In genomic region chrX:53432888-53433287, GRCm38 (mm10) we compare ENCODE assay signal across 11 mouse cellular contexts. TPM values are rescaled to one million over a fixed set of nuclear protein-coding genes. Genes with fewer than 3 reads are reported as not detected.
DNase-seq lines count a peak whose midpoint lies in the region; ATAC-seq and TF ChIP-seq lines count a peak whose summit lies in the region.
"Had no signal": no experiment of that assay in that cellular context is flagged by ENCODE, and none has a peak within 500 bp of the region (broad histone marks: within the 10 kb centered on the region; RNA-seq: fewer than 3 reads in every experiment).

No protein-coding gene starts in this region.

- H3K4me3 ChIP-seq in heart, embryonic 11.5 days (ENCODE audit: low read depth, low read length) = no peak overlapping the region
- H3K4me3 ChIP-seq in stomach, postnatal 0 days (ENCODE audit: low read depth, low read length) = no peak overlapping the region
- no peak overlapping the region for H3K4me3 ChIP-seq in forebrain, embryonic 15.5 days
- H3K4me3 ChIP-seq: neural tube, embryonic 12.5 days had no signal

- H3K4me2 ChIP-seq in heart, embryonic 11.5 days = no peak overlapping the region
- no peak overlapping the region for H3K4me2 ChIP-seq in stomach, postnatal 0 days (replicated peaks; ENCODE audit: low read depth)
- no peak overlapping the region for H3K4me2 ChIP-seq in forebrain, embryonic 15.5 days (replicated peaks)
- H3K4me2 ChIP-seq: neural tube, embryonic 12.5 days had no signal

- H3K27ac ChIP-seq in heart, embryonic 11.5 days (ENCODE audit: low read depth, low read length) = no peak overlapping the region
- no peak overlapping the region for H3K27ac ChIP-seq in stomach, postnatal 0 days (replicated peaks)
- no peak overlapping the region for H3K27ac ChIP-seq in forebrain, embryonic 15.5 days (replicated peaks)
- H3K27ac ChIP-seq: neural tube, embryonic 12.5 days had no signal

- TF ChIP-seq EP300 in stomach, postnatal 0 days (optimal IDR thresholded peaks at IDR 0.05) = no peak

- H3K9me3 ChIP-seq in heart, embryonic 11.5 days (replicated peaks; ENCODE audit: control insufficient read depth, low read length) = no peaks in the 10 kb centered on the region
- no peaks in the 10 kb centered on the region for H3K9me3 ChIP-seq in stomach, postnatal 0 days (ENCODE audit: control insufficient read depth, low read length)
- no peaks in the 10 kb centered on the region for H3K9me3 ChIP-seq in forebrain, embryonic 15.5 days
- H3K9me3 ChIP-seq: neural tube, embryonic 12.5 days had no signal

- intact Hi-C loops in heart, postnatal 10 days (cut with DNase I) = no loop called here
- intact Hi-C loops in left cerebral cortex, postnatal 36 days (cut with DNase I) = no loop called here

- no peak overlapping the region for H3K9ac ChIP-seq in heart, embryonic 11.5 days (ENCODE audit: low read depth, low read length)
- no peak overlapping the region for H3K9ac ChIP-seq in stomach, postnatal 0 days (ENCODE audit: low read length)
- no peak overlapping the region for H3K9ac ChIP-seq in forebrain, embryonic 15.5 days (replicated peaks)
- H3K9ac ChIP-seq: neural tube, embryonic 12.5 days had no signal

- no peaks in the 10 kb centered on the region for H3K36me3 ChIP-seq in heart, embryonic 11.5 days (ENCODE audit: control insufficient read depth, insufficient read depth, low read length)
- H3K36me3 ChIP-seq in stomach, postnatal 0 days (ENCODE audit: control insufficient read depth, insufficient read depth, low read length) = no peaks in the 10 kb centered on the region
- no peaks in the 10 kb centered on the region for H3K36me3 ChIP-seq in forebrain, embryonic 15.5 days
- H3K36me3 ChIP-seq: neural tube, embryonic 12.5 days had no signal

- no peak for ATAC-seq in heart, embryonic 11.5 days (replicated peaks; ENCODE audit: insufficient number of reproducible peaks, low FRiP score, low TSS enrichment)
- no peak for ATAC-seq in stomach, postnatal 0 days (ENCODE audit: low FRiP score, low TSS enrichment)
- no peak for ATAC-seq in forebrain, embryonic 15.5 days (replicated peaks)

- TF ChIP-seq CTCF in stomach, postnatal 0 days (IDR thresholded peaks at IDR 0.05; ENCODE audit: low read depth) = peak; percentile 66

- H3K4me1 ChIP-seq in heart, embryonic 11.5 days (ENCODE audit: control insufficient read depth, insufficient read depth, low read length) = no peaks in the 10 kb centered on the region
- H3K4me1 ChIP-seq in stomach, postnatal 0 days (replicated peaks; ENCODE audit: control insufficient read depth, insufficient read depth) = no peaks in the 10 kb centered on the region
- no peaks in the 10 kb centered on the region for H3K4me1 ChIP-seq in forebrain, embryonic 15.5 days
- H3K4me1 ChIP-seq: neural tube, embryonic 12.5 days had no signal

- DNase-seq in heart, postnatal 10 days = peak; percentile 4 to 18
- DNase-seq in right cerebral cortex, adult 2 months (ENCODE audit: low spot score in 2 of 2) = peak; percentile 1 to 19
- DNase-seq in right cerebral cortex, postnatal 4 days = no peak
- DNase-seq in cerebellum, postnatal 14 days = peak; percentile 32 to 45
- DNase-seq in stomach, postnatal 0 days (ENCODE audit: low spot score) = no peak
- DNase-seq in left cerebral cortex, postnatal 36 days (ENCODE audit: low spot score in 2 of 2) = no peak
- DNase-seq: adrenal gland, adult 8-10 months had no signal

- WGBS in heart, embryonic 11.5 days (ENCODE audit: insufficient replicate concordance) = 87% methylated on average over 1 of the region's 1 CpGs
- WGBS in stomach, postnatal 0 days = 59% methylated on average over 1 of the region's 1 CpGs
- WGBS in forebrain, embryonic 15.5 days = 76% methylated on average over 1 of the region's 1 CpGs

- H3K27me3 ChIP-seq in heart, embryonic 11.5 days (ENCODE audit: control insufficient read depth, insufficient read depth, low read length) = no peaks in the 10 kb centered on the region
- no peaks in the 10 kb centered on the region for H3K27me3 ChIP-seq in stomach, postnatal 0 days (ENCODE audit: control insufficient read depth, insufficient read depth, low read length)
- no peaks in the 10 kb centered on the region for H3K27me3 ChIP-seq in forebrain, embryonic 15.5 days
- H3K27me3 ChIP-seq: neural tube, embryonic 12.5 days had no signal

RNA-seq across cellular contexts. Expression of gene Etd, which starts 1.8 kb away (rescaled TPM):
- not detected for total RNA-seq in heart, postnatal 10 days (2021)
- polyA plus RNA-seq in heart, embryonic 11.5 days (2014; fragmentation: Nextera tagmentation; extraction: Ambion mirVana) = not detected in 2 replicates
- polyA plus RNA-seq in stomach, postnatal 0 days (2015; fragmentation: Nextera tagmentation; extraction: Ambion mirVana) = not detected in 2 replicates
- not detected in 2 replicates for polyA plus RNA-seq in forebrain, embryonic 15.5 days (2015; fragmentation: Nextera tagmentation; extraction: Ambion mirVana)
- total RNA-seq in left cerebral cortex, postnatal 36 days (2021) = not detected
- total RNA-seq: adrenal gland, adult 8-10 months; layer of hippocampus, postnatal 25 days had no signal
- polyA plus RNA-seq: neural tube, embryonic 12.5 days had no signal

Comparison
In these comparisons a context has a peak if more than half of its experiments do, and no peak if none do; other contexts are left out.
1. DNase-seq: peak in heart, postnatal 10 days (2 of 2), right cerebral cortex, adult 2 months (2 of 2) and cerebellum, postnatal 14 days (2 of 2); none in right cerebral cortex, postnatal 4 days (single experiment), stomach, postnatal 0 days (single experiment) and left cerebral cortex, postnatal 36 days (0 of 2).